Mouse (Mus musculus): ENCODE data around the gene Tcaf1.

Tcaf1 gene

GRCm38 (mm10) chr6:42709291-42710211 lies at the start of gene Tcaf1:
TSS of gene Tcaf1 (minus strand) at chr6:42710088.
- in situ Hi-C loops (cut with MboI, MseI) = no loop called here

- in situ Hi-C loops (cut with MboI, MseI) = no loop called here
Measured at GRCm38 (mm10) chr6:42756104-42756503, 46.2 kb upstream of the Tcaf1 start, which contains the start of gene Olfr38. TSS of gene Olfr38 (plus strand) at chr6:42756404.

- in situ Hi-C loops (cut with MboI, MseI) = no loop called here
Measured at GRCm38 (mm10) chr6:42747846-42748245, 38.0 kb upstream of the Tcaf1 start.

- in situ Hi-C loops (cut with MboI, MseI) = no loop called here
Measured at GRCm38 (mm10) chr6:42742303-42742702, 32.4 kb upstream of the Tcaf1 start.

- in situ Hi-C loops (cut with MboI, MseI) = no loop called here
Measured at GRCm38 (mm10) chr6:42739071-42739470, 29.2 kb upstream of the Tcaf1 start, which contains the start of gene Olfr453. TSS of gene Olfr453 (plus strand) at chr6:42739371.

GRCm38 (mm10) chr6:42717973-42718372 lies 8.1 kb upstream of the Tcaf1 start:
- in situ Hi-C loops (cut with MboI, MseI) = no loop called here

- in situ Hi-C loops (cut with MboI, MseI) = no loop called here
Measured at GRCm38 (mm10) chr6:42714668-42715067, 4.8 kb upstream of the Tcaf1 start.

GRCm38 (mm10) chr6:42692517-42693190 lies 17.2 kb downstream of the Tcaf1 start:
- in situ Hi-C loops (cut with MboI, MseI) = no loop called here

GRCm38 (mm10) chr6:42692154-42692516 lies 17.8 kb downstream of the Tcaf1 start:
- in situ Hi-C loops (cut with MboI, MseI) = no loop called here

- in situ Hi-C loops (cut with MboI, MseI) = no loop called here
Measured at GRCm38 (mm10) chr6:42689761-42690160, 20.1 kb downstream of the Tcaf1 start.

GRCm38 (mm10) chr6:42687907-42688306 lies 22.0 kb downstream of the Tcaf1 start:
- in situ Hi-C loops (cut with MboI, MseI) = no loop called here

GRCm38 (mm10) chr6:42680077-42680476 lies 29.8 kb downstream of the Tcaf1 start:
- in situ Hi-C loops (cut with MboI, MseI) = no loop called here

- in situ Hi-C loops (cut with MboI, MseI) = no loop called here
Measured at GRCm38 (mm10) chr6:42676011-42676410, 33.9 kb downstream of the Tcaf1 start.

- in situ Hi-C loops (cut with MboI, MseI) = no loop called here
Measured at GRCm38 (mm10) chr6:42671767-42672166, 38.1 kb downstream of the Tcaf1 start.

GRCm38 (mm10) chr6:42667722-42668121 lies 42.2 kb downstream of the Tcaf1 start:
- in situ Hi-C loops (cut with MboI, MseI) = no loop called here

GRCm38 (mm10) chr6:42661739-42662138 lies 48.1 kb downstream of the Tcaf1 start:
- in situ Hi-C loops (cut with MboI, MseI) = no loop called here

- in situ Hi-C loops (cut with MboI, MseI) = no loop called here
Measured at GRCm38 (mm10) chr6:42644912-42645549, 64.9 kb downstream of the Tcaf1 start, which contains the start of gene Tcaf2. TSS of gene Tcaf2 (minus strand) at chr6:42645254.

- in situ Hi-C loops (cut with MboI, MseI) = no loop called here
Measured at GRCm38 (mm10) chr6:42634393-42634792, 75.5 kb downstream of the Tcaf1 start.

GRCm38 (mm10) chr6:42631395-42631794 lies 78.5 kb downstream of the Tcaf1 start:
- in situ Hi-C loops (cut with MboI, MseI) = no loop called here
